In genomic region chr19:32322429-32323035, GRCm38 (mm10) we compare ENCODE assay signal across 8 mouse cellular contexts.
DNase-seq lines count a peak whose midpoint lies in the region; ATAC-seq and TF ChIP-seq lines count a peak whose summit lies in the region.

No protein-coding gene starts in this region.

- 10% methylated on average over 3 of the region's 3 CpGs for WGBS in kidney, adult 2 months
- WGBS in limb, embryonic 15.5 days = 18% methylated on average over 3 of the region's 3 CpGs
- 20% methylated on average over 3 of the region's 3 CpGs for WGBS in small intestine, adult 2 months

- DNase-seq in layer of hippocampus, adult 11-12 months (ENCODE audit: low spot score) = peak; percentile 66
- DNase-seq in layer of hippocampus, postnatal 25 days (ENCODE audit: extremely low spot score in 1 of 2, low spot score in 1 of 2) = no peak
- peak; percentile 79 for DNase-seq in cerebellum, adult 9-10 months
- peak; percentile 98 for DNase-seq in heart, adult 11 months
- peak; percentile 94 for DNase-seq in kidney, adult 2 months
- DNase-seq in thymus, postnatal 4 days = no peak

- peak; percentile 59 for TF ChIP-seq CTCF in kidney, adult 2 months (conservative IDR thresholded peaks at IDR 0.05; ENCODE audit: insufficient read depth, insufficient read length, low read depth, low read length)
- no peak for TF ChIP-seq CTCF in small intestine, adult 2 months (IDR thresholded peaks at IDR 0.05; ENCODE audit: extremely low read depth, insufficient read length, insufficient replicate concordance, low read depth, low read length)

- no peak overlapping the region for H3K9ac ChIP-seq in limb, embryonic 15.5 days

- TF ChIP-seq POLR2A in kidney, adult 2 months (IDR thresholded peaks at IDR 0.05; ENCODE audit: low read depth, low read length) = no peak
- TF ChIP-seq POLR2A in small intestine, adult 2 months (IDR thresholded peaks at IDR 0.05; ENCODE audit: low read depth, low read length) = no peak

- peak overlapping the region; percentile 99 for H3K27ac ChIP-seq in kidney, adult 2 months (ENCODE audit: insufficient read depth, low read depth, low read length)
- peak overlapping the region; percentile 35 for H3K27ac ChIP-seq in limb, embryonic 15.5 days
- peak overlapping the region; percentile 58 for H3K27ac ChIP-seq in small intestine, adult 2 months (ENCODE audit: insufficient read depth, low read depth, low read length)

- no peak overlapping the region for H3K4me2 ChIP-seq in limb, embryonic 15.5 days

- no peaks in the 10 kb centered on the region; the same call in 1 of the 2 replicates for H3K36me3 ChIP-seq in kidney, adult 2 months (ENCODE audit: control insufficient read depth, insufficient read depth, low read length)
- no peaks in the 10 kb centered on the region for H3K36me3 ChIP-seq in limb, embryonic 15.5 days
- H3K36me3 ChIP-seq in small intestine, adult 2 months (ENCODE audit: control insufficient read depth, insufficient read depth, low read length) = no peaks in the 10 kb centered on the region

- H3K4me3 ChIP-seq in kidney, adult 2 months (ENCODE audit: insufficient read depth, low read depth, low read length) = peak overlapping the region; percentile 48
- no peak overlapping the region for H3K4me3 ChIP-seq in limb, embryonic 15.5 days
- no peak overlapping the region for H3K4me3 ChIP-seq in small intestine, adult 2 months (ENCODE audit: low read depth, low read length)

- H3K4me1 ChIP-seq in kidney, adult 2 months (ENCODE audit: control insufficient read depth, insufficient read depth, low read length) = peaks cover 42% of the 10 kb centered on the region
- H3K4me1 ChIP-seq in limb, embryonic 15.5 days = peaks cover 31% of the 10 kb centered on the region
- H3K4me1 ChIP-seq in small intestine, adult 2 months (ENCODE audit: control insufficient read depth, insufficient read depth, insufficient read length, low read length) = peaks cover 19% of the 10 kb centered on the region; the same call in 1 of the 2 replicates

- no peak for ATAC-seq in limb, embryonic 15.5 days (ENCODE audit: insufficient number of reproducible peaks, low FRiP score, low TSS enrichment, low read depth)

- H3K9me3 ChIP-seq in limb, embryonic 15.5 days = no peaks in the 10 kb centered on the region

- no peaks in the 10 kb centered on the region for H3K27me3 ChIP-seq in kidney, adult 2 months (replicated peaks; ENCODE audit: control insufficient read depth, insufficient read depth, low read length)
- no peaks in the 10 kb centered on the region for H3K27me3 ChIP-seq in limb, embryonic 15.5 days
- no peaks in the 10 kb centered on the region for H3K27me3 ChIP-seq in small intestine, adult 2 months (ENCODE audit: control insufficient read depth, insufficient read depth, low read length)

Comparison
In these comparisons a context has a peak if more than half of its experiments do, and no peak if none do; other contexts are left out.
1. DNase-seq: peak in layer of hippocampus, adult 11-12 months (single experiment), cerebellum, adult 9-10 months (single experiment), heart, adult 11 months (single experiment) and kidney, adult 2 months (single experiment); none in layer of hippocampus, postnatal 25 days (0 of 2) and thymus, postnatal 4 days (single experiment).
2. H3K27ac ChIP-seq: peak in every context shown above with its lines; median percentile 99 in kidney, adult 2 months; 58 in small intestine, adult 2 months; 35 in limb, embryonic 15.5 days.